Mouse (Mus musculus) limb, embryonic 13.5 days (tissue): ENCODE data around the gene Ttc33. TPM values are rescaled to one million over a fixed set of nuclear protein-coding genes. Genes with fewer than 3 reads are reported as not detected.
A peak's percentile ranks its signal among the peaks of the same experiment; 100 is the strongest.

Experiments used
- ATAC-seq: fragments of 200-750 bp; cut with Nextera tagmentation; 2 replicates; pipeline ENCODE4 v1.8.0; 2017; ENCODE audit warnings: low read depth, moderate number of reproducible peaks, moderate TSS enrichment; ENCODE audit not compliant: low FRiP score
- H3K27ac ChIP-seq: fragments of 300-500 bp; sonication (generic); 2 replicates; pipeline ENCODE4 v1.5.1; 2015; ENCODE audit warnings: inconsistent platforms, mild to moderate bottlenecking, moderate library complexity
- H3K27me3 ChIP-seq: fragments of 300-500 bp; sonication (generic); 2 replicates; pipeline ENCODE4 v1.6.1; 2015; ENCODE audit warnings: mild to moderate bottlenecking, inconsistent platforms
- H3K36me3 ChIP-seq: fragments of 300-500 bp; sonication (generic); 2 replicates; pipeline ENCODE4 v1.6.1; 2015; ENCODE audit warnings: inconsistent platforms, mild to moderate bottlenecking, moderate library complexity
- H3K4me1 ChIP-seq: fragments of 300-500 bp; sonication (generic); 2 replicates; pipeline ENCODE4 v1.6.1; 2015; ENCODE audit warnings: inconsistent platforms
- H3K4me2 ChIP-seq: fragments of 300-500 bp; sonication (generic); replicated peaks from 2 replicates; pipeline ENCODE4 v1.6.1; 2015; ENCODE audit warnings: inconsistent platforms, mild to moderate bottlenecking, moderate library complexity
- H3K4me3 ChIP-seq: fragments of 300-500 bp; sonication (generic); 2 replicates; pipeline ENCODE4 v1.5.1; 2015; ENCODE audit warnings: moderate library complexity, mild to moderate bottlenecking, inconsistent platforms
- H3K9ac ChIP-seq: fragments of 300-500 bp; sonication (generic); 2 replicates; pipeline ENCODE4 v1.6.1; 2015; ENCODE audit warnings: mild to moderate bottlenecking, inconsistent platforms
- H3K9me3 ChIP-seq: fragments of 300-500 bp; sonication (generic); 2 replicates; pipeline ENCODE4 v1.6.1; 2016; ENCODE audit warnings: inconsistent platforms
- WGBS: fragments of 180-500 bp; shearing (Covaris S2); methylation state at CpG from one replicate; pipeline ENCODE4 v1.1.7; 2015; 5-methylcytosine and 5-hydroxymethylcytosine counted together
- polyA plus RNA-seq: library from polyadenylated mRNA; unstranded; fragments of >200 nt; fragmentation: Nextera tagmentation; extraction: Ambion mirVana; gene quantifications from 2 replicates; pipeline ENCODE4 v1.2.1, GENCODE M21; 2015

The Ttc33 gene
- polyA plus RNA-seq, 1 experiment from 2014 or later, result 41.5 TPM

DNA sequence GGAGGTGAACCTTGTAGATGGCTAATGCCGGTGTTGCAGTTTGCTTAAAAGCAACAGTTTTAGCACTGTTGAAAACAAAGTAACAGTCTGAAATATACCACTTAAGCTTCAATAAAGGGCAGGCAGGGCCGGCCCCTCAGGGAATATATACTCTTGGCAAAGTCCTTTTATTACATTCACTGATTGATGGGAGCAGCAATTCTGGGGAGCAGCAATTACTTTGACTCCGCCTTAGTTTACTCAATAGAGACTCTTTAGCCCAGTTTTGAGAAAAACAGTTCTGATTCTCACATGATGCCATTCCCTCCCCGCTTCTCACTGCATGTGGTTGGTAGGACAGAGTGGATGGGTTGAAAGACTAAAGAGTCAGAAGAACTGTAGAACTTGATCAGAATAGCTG, 36.1 kb upstream of the Ttc33 start:
- 30% methylated on average over 4 of the region's 4 CpGs for WGBS
- peaks cover 38% of the 10 kb centered on the region for H3K4me1 ChIP-seq
- no peaks in the 10 kb centered on the region; the same call in 1 of the 2 replicates for H3K36me3 ChIP-seq
- peak overlapping the region; percentile 46 for H3K4me2 ChIP-seq
- H3K9ac ChIP-seq, result no peak overlapping the region
- H3K4me3 ChIP-seq, result no peak overlapping the region
- ATAC-seq, result no peak
- no peaks in the 10 kb centered on the region for H3K9me3 ChIP-seq
- no peaks in the 10 kb centered on the region for H3K27me3 ChIP-seq
- peak overlapping the region; percentile 12; the same call in 1 of the 2 replicates for H3K27ac ChIP-seq

DNA sequence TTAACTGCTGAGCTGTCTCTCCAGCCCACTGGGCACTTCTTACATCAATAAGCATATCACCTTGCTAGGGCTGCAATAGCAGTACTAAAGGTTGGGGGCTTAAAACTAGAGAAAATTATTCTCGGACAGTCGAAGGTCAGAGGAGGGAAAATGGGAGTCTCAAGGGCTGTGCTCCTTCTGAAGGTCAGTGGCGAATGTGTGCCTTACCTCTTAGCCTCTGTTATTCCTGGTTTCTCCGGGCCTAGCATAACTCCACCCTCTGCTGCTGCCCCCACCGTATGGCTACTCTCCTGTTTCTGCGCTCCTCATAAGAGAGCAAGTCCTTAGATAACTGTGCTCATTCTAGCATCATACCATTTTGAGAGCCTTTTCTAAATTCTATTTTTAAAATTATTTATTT, 33.2 kb upstream of the Ttc33 start:
- no peak overlapping the region for H3K4me3 ChIP-seq
- 93% methylated on average over 6 of the region's 6 CpGs for WGBS
- no peak overlapping the region for H3K4me2 ChIP-seq
- no peaks in the 10 kb centered on the region for H3K36me3 ChIP-seq
- H3K27ac ChIP-seq, result no peak overlapping the region
- no peak for ATAC-seq
- no peaks in the 10 kb centered on the region for H3K9me3 ChIP-seq
- no peak overlapping the region for H3K9ac ChIP-seq
- peaks cover 38% of the 10 kb centered on the region for H3K4me1 ChIP-seq
- no peaks in the 10 kb centered on the region for H3K27me3 ChIP-seq

DNA sequence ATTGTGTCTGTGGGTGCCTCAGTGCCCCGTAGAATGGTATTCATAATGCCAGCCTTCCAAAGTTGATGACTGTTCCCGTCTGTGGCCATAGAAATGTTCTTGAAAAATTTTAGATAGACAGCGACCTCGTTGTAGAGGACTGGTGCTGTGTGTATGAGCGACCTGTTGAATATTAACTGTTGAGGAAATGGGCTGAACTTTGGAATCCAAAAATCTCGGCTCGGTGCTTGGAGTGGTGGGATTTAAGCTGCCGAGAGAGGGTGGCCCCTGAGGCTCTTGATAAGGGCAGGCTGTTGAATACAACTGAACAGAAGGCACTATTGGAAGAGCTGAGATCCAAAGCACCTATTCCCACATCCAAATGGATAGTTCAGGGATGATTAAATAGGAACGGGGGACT, 30.7 kb upstream of the Ttc33 start:
- H3K27ac ChIP-seq, result no peak overlapping the region
- H3K9ac ChIP-seq, result no peak overlapping the region
- H3K27me3 ChIP-seq, result no peaks in the 10 kb centered on the region
- WGBS, result 84% methylated on average over 9 of the region's 9 CpGs
- H3K9me3 ChIP-seq, result no peaks in the 10 kb centered on the region
- H3K4me1 ChIP-seq, result peaks cover 18% of the 10 kb centered on the region
- no peaks in the 10 kb centered on the region for H3K36me3 ChIP-seq
- ATAC-seq, result no peak
- H3K4me2 ChIP-seq, result no peak overlapping the region
- H3K4me3 ChIP-seq, result no peak overlapping the region

DNA sequence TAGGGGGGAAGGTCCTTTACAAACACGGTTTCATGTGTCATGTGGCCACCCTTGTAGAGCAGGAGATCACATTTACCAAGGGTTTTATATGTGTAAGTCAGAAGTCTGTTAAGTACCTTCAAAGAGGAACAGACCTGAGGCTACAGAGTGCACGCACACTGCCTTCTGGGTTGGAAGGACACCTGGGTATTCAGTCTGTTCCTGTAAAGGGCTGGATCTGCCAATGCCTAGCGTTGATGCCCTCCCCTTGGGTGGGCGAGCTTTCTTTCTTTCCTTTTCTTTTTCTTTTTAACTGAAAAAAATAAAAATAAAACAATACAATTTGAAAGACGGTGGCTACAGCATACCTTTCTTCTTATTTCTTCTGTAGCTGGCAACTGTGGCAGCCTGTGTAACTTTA, 30.2 kb upstream of the Ttc33 start:
- Histone ChIP-seq H3K9ac (no peak overlapping the region), H3K36me3 (peaks cover 1% of the 10 kb centered on the region; the same call in 1 of the 2 replicates), H3K27ac (no peak overlapping the region), H3K4me2 (no peak overlapping the region), H3K4me3 (no peak overlapping the region), H3K9me3 (no peaks in the 10 kb centered on the region), H3K27me3 (no peaks in the 10 kb centered on the region), H3K4me1 (peaks cover 15% of the 10 kb centered on the region)
- WGBS, result 55% methylated on average over 5 of the region's 5 CpGs
- no peak for ATAC-seq

DNA sequence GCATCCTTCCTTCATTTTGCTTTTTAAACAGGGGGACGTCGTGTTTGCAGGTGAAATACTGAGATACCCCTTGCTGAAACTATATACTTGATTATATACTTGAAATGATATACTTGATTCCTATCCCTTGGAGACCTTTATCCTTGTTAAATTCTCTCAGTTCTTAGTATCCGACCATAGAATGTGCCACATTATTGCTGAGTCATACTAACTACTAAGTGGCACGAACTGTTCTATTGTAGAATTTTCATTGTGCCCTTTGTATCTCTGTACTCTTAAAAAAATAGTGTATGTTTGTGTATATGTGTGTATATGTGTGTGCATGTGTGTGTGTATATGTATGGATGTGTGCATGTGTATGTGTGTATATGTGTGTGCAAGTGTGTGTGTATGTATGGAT, 29.0 kb upstream of the Ttc33 start:
- 89% methylated on average over 4 of the region's 4 CpGs for WGBS
- H3K4me1 ChIP-seq, result peaks cover 13% of the 10 kb centered on the region
- H3K27ac ChIP-seq, result no peak overlapping the region
- no peak for ATAC-seq
- H3K36me3 ChIP-seq, result peaks cover 9% of the 10 kb centered on the region
- no peak overlapping the region for H3K4me3 ChIP-seq
- H3K4me2 ChIP-seq, result no peak overlapping the region
- no peak overlapping the region for H3K9ac ChIP-seq
- H3K27me3 ChIP-seq, result no peaks in the 10 kb centered on the region
- no peaks in the 10 kb centered on the region for H3K9me3 ChIP-seq

DNA sequence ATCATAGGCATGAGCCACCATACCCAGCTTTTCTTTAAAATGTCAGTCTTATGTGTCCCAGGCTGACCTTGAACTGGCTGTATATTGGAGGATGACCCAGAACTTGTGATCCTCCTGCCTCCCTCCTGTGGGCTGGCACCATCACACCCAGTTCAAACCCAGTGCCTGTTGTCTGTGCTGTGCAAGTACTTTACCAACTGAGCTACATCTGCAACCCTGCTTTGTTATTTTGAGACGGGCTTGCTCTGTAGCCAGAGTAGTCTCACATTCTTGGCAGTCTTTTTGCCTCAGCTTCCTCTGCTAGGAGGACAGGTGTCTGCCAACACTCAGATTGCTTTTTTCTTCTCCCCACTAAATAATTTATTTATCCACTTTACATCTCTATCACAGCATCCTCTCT, 27.9 kb upstream of the Ttc33 start:
- Histone ChIP-seq H3K4me3 (no peak overlapping the region), H3K4me1 (peaks cover 13% of the 10 kb centered on the region), H3K36me3 (peaks cover 16% of the 10 kb centered on the region), H3K27ac (no peak overlapping the region), H3K27me3 (no peaks in the 10 kb centered on the region), H3K9me3 (no peaks in the 10 kb centered on the region), H3K9ac (no peak overlapping the region), H3K4me2 (no peak overlapping the region)
- 77% methylated on average over 1 of the region's 1 CpGs for WGBS
- ATAC-seq, result no peak

DNA sequence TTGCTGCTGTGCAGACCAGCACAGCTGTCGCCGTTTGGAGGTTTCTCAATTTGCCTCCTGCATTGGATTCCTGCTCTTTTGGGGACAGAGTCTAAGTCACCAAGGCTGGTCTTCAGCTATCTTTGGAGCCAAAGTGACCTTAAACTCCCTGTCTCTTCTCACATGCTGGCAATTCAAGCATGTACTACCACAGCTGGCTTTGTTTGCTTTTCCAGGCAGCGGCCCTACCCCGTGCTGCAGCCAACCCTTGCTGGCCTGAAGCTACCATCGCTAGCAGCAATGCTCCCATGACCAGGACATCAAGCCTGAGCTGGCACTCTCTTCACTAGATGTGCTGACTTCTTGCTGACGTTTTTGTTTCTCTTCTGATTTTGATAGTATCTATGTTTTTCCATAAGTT, 26.5 kb upstream of the Ttc33 start:
- no peak overlapping the region for H3K4me2 ChIP-seq
- peaks cover 28% of the 10 kb centered on the region for H3K36me3 ChIP-seq
- H3K27ac ChIP-seq, result no peak overlapping the region
- H3K4me1 ChIP-seq, result peaks cover 13% of the 10 kb centered on the region
- ATAC-seq, result no peak
- H3K9ac ChIP-seq, result no peak overlapping the region
- no peak overlapping the region for H3K4me3 ChIP-seq
- H3K9me3 ChIP-seq, result no peaks in the 10 kb centered on the region
- H3K27me3 ChIP-seq, result no peaks in the 10 kb centered on the region
- 85% methylated on average over 6 of the region's 6 CpGs for WGBS

DNA sequence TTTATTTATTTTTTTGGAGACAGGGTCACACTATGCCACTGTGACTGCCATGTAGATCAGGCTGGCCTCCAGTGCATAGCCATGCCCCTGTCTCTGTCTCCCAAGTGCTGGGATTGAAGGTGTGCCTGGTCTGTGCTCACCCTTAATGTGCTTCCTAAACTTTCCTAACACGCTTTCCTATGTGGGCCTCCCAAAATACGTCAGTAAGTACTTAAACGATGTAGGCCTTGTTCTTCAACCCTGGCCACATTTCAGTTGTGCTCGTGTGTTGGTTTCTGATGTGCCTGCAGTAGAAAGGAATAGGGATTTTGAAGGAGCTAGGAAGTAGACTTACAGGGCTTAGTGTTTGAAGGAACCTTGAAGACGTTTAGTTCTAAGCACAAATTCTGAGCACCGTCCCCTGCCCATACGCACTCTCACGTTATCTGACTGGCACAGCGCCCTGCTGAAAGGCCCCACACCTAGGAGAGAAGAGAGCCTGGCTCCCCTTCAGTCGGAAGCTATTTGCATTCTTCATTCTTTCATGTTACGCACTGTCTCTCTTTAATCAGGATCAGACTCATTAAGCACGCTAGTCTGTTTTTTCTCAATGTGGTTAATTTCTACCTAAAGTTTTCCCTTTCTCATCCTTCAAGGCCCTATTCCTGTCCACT, 20.1 kb upstream of the Ttc33 start:
- Histone ChIP-seq H3K4me2 (no peak overlapping the region), H3K36me3 (peaks cover 76% of the 10 kb centered on the region), H3K4me1 (no peaks in the 10 kb centered on the region), H3K4me3 (no peak overlapping the region), H3K27me3 (no peaks in the 10 kb centered on the region), H3K27ac (no peak overlapping the region), H3K9ac (no peak overlapping the region), H3K9me3 (no peaks in the 10 kb centered on the region)
- ATAC-seq, result no peak
- 86% methylated on average over 12 of the region's 12 CpGs for WGBS

DNA sequence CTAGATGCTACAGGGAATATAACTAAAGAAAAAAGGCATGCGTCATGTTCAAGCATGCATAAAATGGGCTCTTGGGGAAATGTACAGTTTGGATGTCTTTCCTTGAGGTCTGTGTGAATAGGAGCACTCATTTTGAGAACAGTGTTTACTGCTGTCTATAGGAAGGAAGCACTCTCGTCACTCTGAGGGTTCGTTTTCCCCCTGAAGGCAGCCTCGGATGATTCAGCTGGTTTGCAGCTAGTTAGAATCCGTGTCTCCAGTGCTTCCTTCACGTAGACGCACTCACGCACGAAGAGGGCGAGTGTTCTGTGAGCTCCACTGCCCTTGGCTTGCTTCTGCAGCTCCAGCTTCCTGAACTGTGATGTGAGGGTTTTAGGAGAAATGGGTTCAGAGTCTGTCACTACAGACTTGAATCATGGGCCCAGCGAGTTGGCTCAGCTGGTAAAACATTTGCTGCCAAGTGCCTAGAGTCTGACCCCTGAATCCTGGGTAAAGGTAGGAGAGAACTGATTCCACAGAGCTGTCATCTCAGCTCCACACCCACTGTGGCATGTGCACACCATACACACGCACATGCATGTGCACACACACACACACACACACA, 12.0 kb upstream of the Ttc33 start:
- H3K4me2 ChIP-seq, result no peak overlapping the region
- no peak overlapping the region for H3K9ac ChIP-seq
- H3K4me3 ChIP-seq, result no peak overlapping the region
- H3K36me3 ChIP-seq, result peaks cover 73% of the 10 kb centered on the region
- ATAC-seq, result no peak
- H3K27ac ChIP-seq, result no peak overlapping the region
- no peaks in the 10 kb centered on the region for H3K9me3 ChIP-seq
- WGBS, result 90% methylated on average over 12 of the region's 12 CpGs
- no peaks in the 10 kb centered on the region for H3K27me3 ChIP-seq
- no peaks in the 10 kb centered on the region for H3K4me1 ChIP-seq

DNA sequence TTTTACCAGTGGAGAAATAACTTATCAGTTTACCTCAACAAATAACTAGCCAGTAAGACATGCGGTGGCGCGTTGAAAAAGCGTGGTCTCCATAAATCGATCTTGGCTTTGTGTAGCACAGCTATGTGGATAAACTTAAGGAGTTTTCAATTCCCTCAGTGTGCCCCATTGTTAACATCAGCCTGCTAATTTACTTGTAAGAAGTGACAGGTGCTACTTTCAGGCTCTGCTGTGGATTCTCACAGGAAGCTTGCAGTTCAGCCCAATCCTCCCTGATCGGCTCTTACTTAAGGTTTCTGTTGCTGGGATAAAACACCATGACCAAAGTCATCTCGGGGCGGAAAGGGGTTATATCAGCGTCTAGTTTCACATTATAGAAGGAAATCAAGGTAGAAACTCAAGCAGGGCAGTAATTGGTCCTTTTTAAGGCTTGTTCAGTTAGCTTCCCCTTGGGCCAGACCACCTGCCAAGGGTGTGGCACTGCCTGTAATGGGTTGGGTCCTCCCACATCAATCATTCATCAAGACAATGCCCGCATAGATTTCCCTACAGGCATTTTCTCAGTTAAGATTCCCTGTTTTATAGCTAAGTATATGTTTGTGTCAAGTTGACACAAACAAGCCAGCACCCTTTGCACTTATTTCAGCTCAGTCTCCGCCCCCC, 526 bp upstream of the Ttc33 start:
- no peaks in the 10 kb centered on the region for H3K27me3 ChIP-seq
- ATAC-seq, result peak; percentile 20; the same call in 1 of the 2 replicates
- H3K9me3 ChIP-seq, result no peaks in the 10 kb centered on the region
- peak overlapping the region; percentile 81 for H3K27ac ChIP-seq
- peaks cover 10% of the 10 kb centered on the region for H3K36me3 ChIP-seq
- peak overlapping the region; percentile 79 for H3K4me2 ChIP-seq
- 35% methylated on average over 11 of the region's 11 CpGs for WGBS
- H3K4me3 ChIP-seq, result peak overlapping the region; percentile 91
- H3K9ac ChIP-seq, result peak overlapping the region; percentile 81
- peaks cover 14% of the 10 kb centered on the region for H3K4me1 ChIP-seq

DNA sequence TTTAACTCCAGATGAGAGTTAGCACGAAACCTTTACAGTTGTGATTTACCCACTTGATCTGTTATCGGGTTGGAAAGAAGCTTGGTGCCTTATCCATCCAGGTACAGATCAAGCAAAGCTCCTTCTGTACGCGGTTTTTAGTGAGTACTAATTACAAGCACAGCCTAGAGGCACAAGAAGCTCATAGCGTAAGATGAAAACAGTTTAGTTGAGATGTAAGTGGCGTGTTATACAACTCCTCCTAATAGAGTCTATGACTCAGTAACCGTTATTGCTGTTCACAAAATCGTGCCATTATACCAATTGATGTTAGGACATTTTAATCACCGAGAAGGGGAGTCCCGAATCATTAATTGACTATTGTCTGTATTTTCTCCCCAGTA, 959 bp downstream of the Ttc33 start:
- H3K27ac ChIP-seq, result no peak overlapping the region
- 32% methylated on average over 10 of the region's 10 CpGs for WGBS
- peaks cover 14% of the 10 kb centered on the region for H3K4me1 ChIP-seq
- H3K4me3 ChIP-seq, result peak overlapping the region; percentile 91
- peak overlapping the region; percentile 79 for H3K4me2 ChIP-seq
- ATAC-seq, result no peak
- no peaks in the 10 kb centered on the region for H3K27me3 ChIP-seq
- H3K9me3 ChIP-seq, result no peaks in the 10 kb centered on the region
- peak overlapping the region; percentile 81 for H3K9ac ChIP-seq
- H3K36me3 ChIP-seq, result peaks cover 17% of the 10 kb centered on the region

DNA sequence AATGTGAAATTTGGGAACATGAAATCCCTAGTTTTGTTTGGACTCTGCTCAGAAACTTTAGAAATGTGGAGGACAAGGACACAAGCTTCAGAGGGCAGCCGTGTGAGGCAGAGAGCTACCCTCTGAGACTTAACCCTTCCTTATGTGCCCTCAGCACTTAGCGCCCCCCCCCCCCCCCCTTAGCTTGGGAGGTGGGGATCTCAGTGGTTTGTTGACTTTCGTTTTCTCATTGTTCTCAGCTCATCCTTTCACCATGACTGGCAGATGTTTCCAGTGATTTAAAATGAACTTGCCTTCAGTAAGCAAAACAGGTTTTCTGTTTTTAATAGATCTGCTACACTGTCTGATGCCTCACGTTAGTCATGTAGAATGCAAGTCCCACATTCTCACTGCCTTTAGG, 1.8 kb downstream of the Ttc33 start:
- H3K4me1 ChIP-seq, result peaks cover 14% of the 10 kb centered on the region
- H3K36me3 ChIP-seq, result peaks cover 25% of the 10 kb centered on the region
- H3K27ac ChIP-seq, result no peak overlapping the region
- H3K9me3 ChIP-seq, result no peaks in the 10 kb centered on the region
- WGBS, result 52% methylated on average over 4 of the region's 4 CpGs
- H3K4me3 ChIP-seq, result no peak overlapping the region
- no peak overlapping the region for H3K9ac ChIP-seq
- no peak overlapping the region for H3K4me2 ChIP-seq
- H3K27me3 ChIP-seq, result no peaks in the 10 kb centered on the region
- no peak for ATAC-seq
